Mouse (Mus musculus) ES-Bruce4 (cell line): Measurements from ENCODE around the gene Pdcd1. TPM values are rescaled to one million over a fixed set of nuclear protein-coding genes. Genes with fewer than 3 reads are reported as not detected.

Source experiments
- H3K27ac ChIP-seq: 2 replicates; pipeline ENCODE4 v1.5.1; 2012; ENCODE audit warnings: low read length, inconsistent platforms; ENCODE audit not compliant: insufficient read depth
- H3K27me3 ChIP-seq: 2 replicates; pipeline ENCODE4 v1.6.1; 2012; ENCODE audit warnings: mild to moderate bottlenecking, low read length, inconsistent platforms; ENCODE audit not compliant: control insufficient read depth, poor library complexity, insufficient read depth, severe bottlenecking
- H3K36me3 ChIP-seq: 2 replicates; pipeline ENCODE4 v1.6.1; 2012; ENCODE audit warnings: inconsistent platforms, mild to moderate bottlenecking, low read length, moderate library complexity; ENCODE audit not compliant: control insufficient read depth, poor library complexity, insufficient read depth, severe bottlenecking
- H3K4me1 ChIP-seq: one replicate; pipeline ENCODE4 v1.8.1; 2011; ENCODE audit warnings: low read length; ENCODE audit not compliant: control insufficient read depth, insufficient read depth
- H3K4me3 ChIP-seq: 2 replicates; pipeline ENCODE4 v1.5.1; 2011; ENCODE audit warnings: low read depth, mild to moderate bottlenecking, low read length
- H3K9ac ChIP-seq: 2 replicates; pipeline ENCODE4 v1.6.1; 2012; ENCODE audit warnings: low read depth, mild to moderate bottlenecking, inconsistent platforms; ENCODE audit not compliant: poor library complexity, severe bottlenecking
- H3K9me3 ChIP-seq: replicated peaks from 2 replicates; pipeline ENCODE4 v1.6.1; 2012; ENCODE audit warnings: mild to moderate bottlenecking, low read length, inconsistent platforms; ENCODE audit not compliant: control insufficient read depth, poor library complexity, insufficient read depth, severe bottlenecking
- CTCF ChIP-seq: IDR thresholded peaks from one replicate; pipeline ENCODE4 v1.8.1; 2011; ENCODE audit warnings: low read depth, low read length
- EP300 ChIP-seq: IDR thresholded peaks from 2 replicates; pipeline ENCODE4 v1.6.1; 2011; ENCODE audit warnings: low read depth, low read length; ENCODE audit not compliant: insufficient read depth
- POLR2A ChIP-seq: IDR thresholded peaks from one replicate; pipeline ENCODE4 v1.8.1; 2011; ENCODE audit warnings: low read length; ENCODE audit not compliant: insufficient read depth
- polyA plus RNA-seq: library from polyadenylated mRNA; stranded (reverse); fragments of >200 nt; gene quantifications from 2 replicates; pipeline ENCODE4 v1.2.4, GENCODE M21; 2011; ENCODE audit warnings: low read depth; ENCODE audit not compliant: missing spikeins, insufficient read depth, insufficient read length

Pdcd1 gene
- polyA plus RNA-seq, 1 experiment: not detected

GRCm38 (mm10) chr1:94055966-94056365 is 3.6 kb upstream of the Pdcd1 start:
- no peaks in the 10 kb centered on the region for H3K4me1 ChIP-seq
- no peak overlapping the region for H3K4me3 ChIP-seq
- no peaks in the 10 kb centered on the region for H3K27me3 ChIP-seq
- H3K27ac ChIP-seq: no peak overlapping the region
- TF ChIP-seq POLR2A: no peak
- no peak for TF ChIP-seq EP300
- TF ChIP-seq CTCF: no peak
- no peak overlapping the region for H3K9ac ChIP-seq
- H3K9me3 ChIP-seq: no peaks in the 10 kb centered on the region
- no peaks in the 10 kb centered on the region for H3K36me3 ChIP-seq

GRCm38 (mm10) chr1:94054481-94054880 is 2.1 kb upstream of the Pdcd1 start:
- Histone ChIP-seq H3K27ac (no peak overlapping the region), H3K4me3 (no peak overlapping the region), H3K27me3 (no peaks in the 10 kb centered on the region), H3K36me3 (no peaks in the 10 kb centered on the region), H3K4me1 (no peaks in the 10 kb centered on the region), H3K9me3 (no peaks in the 10 kb centered on the region), H3K9ac (no peak overlapping the region)
- TF ChIP-seq CTCF (no peak), EP300 (no peak), POLR2A (no peak)

GRCm38 (mm10) chr1:94053530-94054216 is 1.3 kb upstream of the Pdcd1 start:
- Histone ChIP-seq H3K9ac (no peak overlapping the region), H3K27me3 (no peaks in the 10 kb centered on the region), H3K27ac (no peak overlapping the region), H3K4me3 (no peak overlapping the region), H3K4me1 (no peaks in the 10 kb centered on the region), H3K36me3 (no peaks in the 10 kb centered on the region), H3K9me3 (no peaks in the 10 kb centered on the region)
- TF ChIP-seq EP300 (no peak), POLR2A (no peak), CTCF (no peak)

GRCm38 (mm10) chr1:94051104-94051503 is 1.2 kb downstream of the Pdcd1 start:
- Histone ChIP-seq H3K9me3 (no peaks in the 10 kb centered on the region), H3K9ac (no peak overlapping the region), H3K4me3 (no peak overlapping the region), H3K4me1 (no peaks in the 10 kb centered on the region), H3K36me3 (no peaks in the 10 kb centered on the region), H3K27me3 (no peaks in the 10 kb centered on the region), H3K27ac (no peak overlapping the region)
- TF ChIP-seq CTCF (no peak), EP300 (no peak), POLR2A (no peak)

- H3K27ac ChIP-seq: no peak overlapping the region
- H3K4me1 ChIP-seq: no peaks in the 10 kb centered on the region
- H3K4me3 ChIP-seq: no peak overlapping the region
- no peaks in the 10 kb centered on the region for H3K27me3 ChIP-seq
- H3K9me3 ChIP-seq: no peaks in the 10 kb centered on the region
- TF ChIP-seq EP300 (no peak), CTCF (no peak), POLR2A (no peak)
- no peak overlapping the region for H3K9ac ChIP-seq
- H3K36me3 ChIP-seq: no peaks in the 10 kb centered on the region
Observed at GRCm38 (mm10) chr1:94046544-94046943, 5.8 kb downstream of the Pdcd1 start.

GRCm38 (mm10) chr1:94045559-94045958 is 6.8 kb downstream of the Pdcd1 start:
- H3K4me3 ChIP-seq: no peak overlapping the region
- no peaks in the 10 kb centered on the region for H3K4me1 ChIP-seq
- no peaks in the 10 kb centered on the region for H3K27me3 ChIP-seq
- no peaks in the 10 kb centered on the region for H3K36me3 ChIP-seq
- H3K9ac ChIP-seq: no peak overlapping the region
- no peak overlapping the region for H3K27ac ChIP-seq
- no peak for TF ChIP-seq CTCF
- no peak for TF ChIP-seq POLR2A
- H3K9me3 ChIP-seq: no peaks in the 10 kb centered on the region
